Mouse (Mus musculus) ovary, adult 10 weeks (tissue): ENCODE data around the gene Clasp1. TPM values are rescaled to one million over a fixed set of nuclear protein-coding genes. Genes with fewer than 3 reads are reported as not detected.

Experiments used
- polyA plus RNA-seq: library from polyadenylated mRNA; stranded (reverse); fragments of 350-450 nt; fragmentation: Illumina TruSeq; extraction: RNeasy Lipid Tissue Mini Kit (QIAGEN cat#74804); gene quantifications from one replicate; pipeline ENCODE4 v1.2.3, GENCODE M21; 2014

Clasp1 gene
- 48.0 TPM for polyA plus RNA-seq

GRCm38 (mm10) chr1:118388757-118389453, at the start of gene Clasp1:
TSS of gene Clasp1 (plus strand) at chr1:118389058.

GRCm38 (mm10) chr1:118627781-118628464, 239.1 kb downstream of the Clasp1 start, which contains the start of gene Tfcp2l1:
TSS of gene Tfcp2l1 (plus strand) at chr1:118627945.

Other genes with a start within 250 kb of the Clasp1 start
- 0.88 TPM for gene Gm29106, start 212.5 kb upstream of the Clasp1 start, polyA plus RNA-seq
- 184 TPM for gene Tsn, start 77.3 kb upstream of the Clasp1 start, polyA plus RNA-seq
- 176 TPM for gene Nifk, start 67.2 kb upstream of the Clasp1 start, polyA plus RNA-seq
- gene Tfcp2l1, start 238.9 kb downstream of the Clasp1 start, polyA plus RNA-seq: 3.4 TPM